Mouse (Mus musculus): ENCODE results near the gene Srms.
A peak's percentile ranks its signal among the peaks of the same experiment; 100 is the strongest.

Srms gene

DNA sequence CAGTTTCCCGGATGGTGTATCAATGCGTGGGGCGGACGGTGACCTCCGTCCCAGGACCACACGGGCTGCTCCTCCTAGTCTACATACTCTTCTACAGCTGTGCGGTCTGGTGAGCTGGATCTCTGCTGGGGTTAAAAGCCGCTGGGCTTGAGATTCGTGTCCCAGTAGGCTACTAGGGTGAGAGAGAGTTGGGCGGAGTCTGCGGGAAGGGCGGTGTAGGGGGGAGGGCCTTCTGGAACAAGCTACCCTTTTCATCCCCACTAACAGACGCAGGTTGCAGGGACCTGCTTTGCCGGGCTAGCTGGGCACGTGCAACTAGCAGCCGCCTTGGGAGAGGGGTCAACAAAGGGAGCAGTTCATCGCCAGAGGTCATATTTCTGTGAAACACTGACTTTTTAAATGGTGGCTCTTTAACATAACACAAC is at the start of gene Srms:
Gene Srms, minus strand, starts transcription at position 165 of the 425 bp plus-strand sequence.
- DNase-seq = peak; percentile 64 to 73

DNA sequence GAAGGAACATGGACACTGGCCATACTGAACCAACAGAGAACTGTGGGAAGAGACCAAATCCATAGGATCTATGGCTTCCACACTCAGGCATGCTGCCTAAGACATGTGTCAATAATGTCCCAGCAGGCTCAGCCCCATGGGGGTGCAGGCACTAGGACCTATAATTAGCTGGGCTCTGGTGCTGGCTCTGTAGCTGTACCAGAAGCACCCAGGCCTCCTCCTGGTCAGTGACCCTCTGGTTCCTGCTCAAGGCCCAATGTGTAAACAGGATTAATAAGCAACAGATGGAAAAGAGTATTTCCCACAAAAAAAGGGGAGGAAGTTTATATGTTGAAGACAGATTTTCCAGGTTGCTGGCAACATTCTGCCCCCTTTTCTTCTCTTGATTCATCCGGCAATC is 40.3 kb upstream of the Srms start:
- DNase-seq = no peak

DNA sequence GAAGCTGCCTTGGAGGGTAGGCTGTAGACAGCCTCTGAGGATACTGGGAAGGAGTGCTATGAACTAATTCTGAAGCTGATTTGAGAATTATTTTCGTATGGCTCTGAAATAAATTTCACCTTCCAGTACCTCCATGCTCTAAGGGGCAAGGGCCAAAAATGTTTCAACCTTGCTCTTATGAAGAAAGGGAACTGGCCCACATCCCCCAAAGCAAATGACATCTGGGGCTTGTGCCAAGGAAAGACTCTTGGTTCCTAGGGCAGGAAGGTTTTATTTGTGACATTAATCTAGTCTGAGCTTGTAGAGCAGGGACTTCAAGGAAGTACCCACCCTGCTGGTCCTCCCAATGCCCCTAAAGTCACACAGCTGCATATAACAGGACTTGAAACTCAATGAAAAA is 38.9 kb upstream of the Srms start:
- DNase-seq = peak in 1 of 2 experiments; percentile 18

DNA sequence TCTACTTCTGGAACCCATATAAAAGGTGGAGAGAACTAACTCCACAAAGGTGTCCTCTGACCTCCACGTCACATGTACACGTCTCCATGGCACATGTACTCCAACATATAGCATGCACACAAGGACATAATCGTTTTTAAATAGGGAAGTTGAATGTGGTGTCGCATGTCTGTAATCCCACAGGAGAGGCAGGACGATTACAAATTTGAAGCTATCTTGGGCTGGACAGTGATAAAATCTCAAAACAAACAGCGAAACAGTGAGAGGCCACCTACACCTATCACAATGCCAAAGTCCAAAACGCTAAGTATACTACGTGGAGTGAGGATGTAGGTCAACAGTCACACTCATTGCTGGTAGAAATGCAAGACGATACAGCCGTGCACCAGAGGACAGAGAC is 36.2 kb upstream of the Srms start:
- no peak for DNase-seq

DNA sequence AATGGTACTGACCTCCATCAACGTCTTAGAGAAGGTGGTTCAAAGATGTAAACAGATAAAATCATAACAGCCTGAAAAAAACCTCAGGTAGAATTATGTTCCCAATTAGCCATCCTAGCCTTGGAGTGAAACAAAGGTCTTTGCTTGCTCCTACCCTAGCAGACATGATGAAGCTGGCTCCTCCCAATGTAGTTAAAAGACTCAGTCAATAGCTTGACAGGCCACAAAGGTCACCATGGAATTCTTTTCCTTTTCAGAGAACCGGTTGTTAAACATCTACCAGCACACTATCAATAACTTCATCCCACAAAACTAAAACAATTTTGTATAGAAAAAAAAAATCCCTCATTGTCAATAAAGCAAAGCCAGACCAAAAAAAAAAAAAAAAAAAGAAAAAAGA is 32.0 kb upstream of the Srms start:
- no peak for DNase-seq

DNA sequence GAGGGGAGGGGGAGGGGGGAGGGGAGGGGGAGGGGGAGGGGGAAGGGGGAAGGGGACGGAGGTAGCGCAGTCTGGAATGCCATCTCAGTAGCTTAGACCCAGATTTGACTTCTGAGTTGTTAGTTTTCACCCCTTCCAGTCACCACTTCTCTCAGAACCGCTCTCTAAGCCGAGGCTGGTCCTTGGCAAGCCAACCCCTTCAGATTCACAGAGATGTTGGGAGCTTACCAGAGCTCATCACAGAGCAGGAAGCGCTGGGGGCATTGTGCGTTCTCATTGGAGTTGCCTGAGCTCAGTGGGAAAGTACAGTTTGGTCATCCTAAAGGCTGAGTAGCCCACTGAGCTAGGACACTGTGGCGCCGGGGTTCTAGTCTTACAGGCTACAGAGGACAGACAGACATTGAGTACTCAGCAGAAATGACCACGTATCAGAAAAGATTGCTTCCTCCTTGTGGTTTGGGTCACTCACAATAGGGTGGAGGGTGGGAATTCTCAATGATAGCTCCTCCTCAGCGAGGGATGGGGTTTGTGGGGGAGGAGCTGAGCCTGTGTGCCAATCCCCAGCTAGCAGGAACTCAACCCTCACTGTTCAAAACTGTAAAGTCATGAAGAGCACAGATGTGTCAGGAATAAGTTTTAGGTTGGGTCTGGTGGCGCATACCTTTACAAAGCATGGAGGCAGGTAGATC is 30.9 kb upstream of the Srms start:
- peak; percentile 46 to 63 for DNase-seq

DNA sequence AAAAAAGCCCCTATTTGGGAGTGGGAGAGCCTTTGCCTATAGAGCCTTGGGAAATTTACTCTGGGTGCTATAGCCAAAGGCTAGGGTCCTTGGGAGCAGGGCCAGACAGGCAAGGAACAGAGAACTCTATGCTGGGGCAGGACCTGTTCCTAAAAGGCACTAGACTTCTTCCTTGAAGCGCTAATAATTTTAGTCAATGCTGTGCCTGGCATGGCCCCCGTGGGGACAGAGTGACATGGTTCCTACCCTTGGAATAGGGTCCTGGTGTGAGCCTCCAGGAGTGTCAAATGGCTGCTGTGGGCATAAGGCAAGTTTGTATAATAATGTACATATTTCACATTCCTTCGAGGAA is 29.3 kb upstream of the Srms start:
- DNase-seq = no peak

DNA sequence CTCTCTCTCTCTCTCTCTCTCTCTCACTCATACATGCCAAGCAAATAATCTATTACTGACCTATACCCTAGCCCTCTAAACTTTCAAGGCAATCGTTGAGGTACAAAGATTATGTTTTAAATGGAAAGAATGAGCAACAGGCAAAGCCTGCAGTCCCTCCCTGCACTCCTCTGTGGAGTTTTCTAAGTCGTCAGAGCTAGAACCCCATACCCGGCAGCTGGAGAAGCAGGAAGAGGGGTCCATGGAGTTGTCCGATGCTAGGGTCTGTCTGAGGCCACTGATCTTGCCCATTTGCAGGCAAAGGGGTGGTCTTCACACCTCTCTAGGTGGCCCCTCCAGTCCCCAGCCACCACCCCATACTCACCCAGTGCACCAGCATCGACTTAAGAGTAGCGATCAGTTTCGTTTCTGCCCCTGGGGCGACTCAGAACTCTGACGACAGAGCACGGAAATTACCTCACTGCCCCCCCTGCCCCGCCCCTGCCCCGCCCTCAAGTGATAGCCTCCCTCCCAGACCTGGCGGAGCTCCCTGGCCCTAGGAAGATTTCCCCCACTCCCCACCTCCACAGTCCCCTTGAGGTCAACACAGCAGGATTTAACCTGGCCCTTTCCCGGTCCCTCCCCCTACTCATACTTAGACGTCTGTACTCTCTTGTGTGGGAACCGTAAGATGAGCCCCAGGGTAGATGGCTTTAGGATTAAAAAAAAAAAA is 28.8 kb upstream of the Srms start, which contains the start of gene Helz2:
Gene Helz2, minus strand, starts transcription at position 426 of the 712 bp plus-strand sequence.
- peak; percentile 59 to 69 for DNase-seq

DNA sequence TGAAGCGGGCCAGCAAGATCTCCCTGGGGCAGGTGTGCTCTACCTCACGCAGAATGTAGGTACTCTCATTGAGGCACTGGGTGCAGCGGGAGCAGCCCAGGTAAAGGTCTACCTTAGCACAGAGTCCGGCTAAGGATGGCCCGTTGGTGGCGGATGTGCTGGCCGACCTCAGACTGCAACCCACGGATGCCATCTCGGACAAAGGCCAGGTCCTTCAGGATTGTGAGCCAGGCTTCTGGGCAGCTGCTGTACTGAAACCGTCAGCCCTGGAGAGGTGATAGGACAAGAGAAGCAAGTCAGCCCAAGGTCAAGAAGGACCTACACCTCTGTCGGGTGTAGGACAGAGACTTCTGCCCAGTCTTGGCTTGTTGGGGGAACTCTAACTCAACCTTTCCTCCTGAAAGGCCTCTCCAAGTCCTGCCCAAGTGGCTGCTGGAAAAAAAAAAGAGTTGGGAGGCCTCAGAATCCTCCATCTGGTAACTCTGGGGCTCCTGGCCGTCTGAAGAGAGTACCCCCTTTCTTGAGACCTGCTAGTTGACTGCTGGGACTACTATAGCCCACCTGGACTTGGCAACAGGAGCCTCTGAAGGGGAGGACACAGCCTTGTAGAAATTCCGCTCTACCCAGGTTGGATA is 27.9 kb upstream of the Srms start:
- no peak for DNase-seq

DNA sequence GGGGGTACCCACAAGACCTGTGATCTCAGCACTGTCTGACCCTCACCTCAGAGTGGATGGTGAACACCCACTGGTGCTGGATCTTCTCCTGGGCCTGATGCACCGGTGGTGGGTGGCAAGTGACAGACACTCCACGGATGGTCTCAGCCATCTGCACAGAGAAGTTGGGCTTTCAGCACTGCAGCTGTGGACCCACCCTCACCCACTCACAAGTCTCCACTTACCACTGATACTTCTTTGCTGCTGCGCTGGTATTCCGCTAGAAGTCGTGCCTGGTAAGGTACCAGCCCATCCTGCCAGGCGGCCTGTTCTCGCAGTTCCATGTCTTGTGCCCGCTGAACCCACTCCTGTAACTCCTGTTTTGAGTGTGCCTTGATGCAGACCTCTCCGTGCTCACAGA is 26.3 kb upstream of the Srms start:
- no peak for DNase-seq

DNA sequence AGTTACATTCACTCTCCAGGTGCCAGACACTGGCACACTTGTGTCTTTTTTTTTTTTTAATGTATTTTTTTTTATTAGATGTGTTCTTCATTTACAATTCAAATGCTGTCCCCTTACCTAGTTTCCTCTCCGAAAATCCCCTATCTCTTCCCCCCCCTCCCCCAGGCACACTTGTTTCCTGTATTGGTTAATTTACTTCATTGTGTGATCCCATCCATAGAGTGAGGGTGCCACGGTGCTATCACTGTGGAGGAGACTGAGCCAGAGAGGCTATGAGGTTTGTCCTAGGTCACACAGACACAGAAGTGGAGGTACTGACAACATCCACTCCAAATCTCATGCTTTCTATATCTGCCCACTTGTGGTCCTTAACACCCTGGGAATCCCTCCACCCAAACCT is 25.9 kb upstream of the Srms start:
- DNase-seq = no peak

DNA sequence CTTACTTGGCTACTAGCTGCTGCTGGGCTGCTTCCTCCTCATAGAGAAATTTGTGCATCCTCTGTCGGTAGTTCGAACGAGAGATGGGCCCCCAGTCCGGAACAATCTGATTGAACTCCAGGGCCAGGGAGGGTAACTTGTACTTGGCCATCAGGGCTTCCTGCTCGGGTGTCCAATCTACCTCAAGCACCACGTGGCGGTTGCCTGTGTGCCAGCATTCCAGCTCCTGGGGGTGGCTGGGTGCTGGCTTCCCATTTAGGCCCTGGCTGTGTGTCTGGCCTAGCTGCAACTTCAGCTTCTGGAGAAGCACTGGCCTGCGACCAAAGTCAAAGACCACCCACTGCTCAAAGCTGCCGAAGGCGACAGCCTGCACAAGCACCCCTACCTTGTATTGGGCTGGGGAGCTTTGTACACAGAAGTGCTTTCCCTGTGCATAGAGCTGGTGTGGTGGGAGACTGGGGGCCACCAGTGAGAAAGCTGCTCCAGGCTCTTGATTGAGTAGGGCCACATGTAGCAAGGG is 25.2 kb upstream of the Srms start:
- peak; percentile 25 to 41 for DNase-seq

DNA sequence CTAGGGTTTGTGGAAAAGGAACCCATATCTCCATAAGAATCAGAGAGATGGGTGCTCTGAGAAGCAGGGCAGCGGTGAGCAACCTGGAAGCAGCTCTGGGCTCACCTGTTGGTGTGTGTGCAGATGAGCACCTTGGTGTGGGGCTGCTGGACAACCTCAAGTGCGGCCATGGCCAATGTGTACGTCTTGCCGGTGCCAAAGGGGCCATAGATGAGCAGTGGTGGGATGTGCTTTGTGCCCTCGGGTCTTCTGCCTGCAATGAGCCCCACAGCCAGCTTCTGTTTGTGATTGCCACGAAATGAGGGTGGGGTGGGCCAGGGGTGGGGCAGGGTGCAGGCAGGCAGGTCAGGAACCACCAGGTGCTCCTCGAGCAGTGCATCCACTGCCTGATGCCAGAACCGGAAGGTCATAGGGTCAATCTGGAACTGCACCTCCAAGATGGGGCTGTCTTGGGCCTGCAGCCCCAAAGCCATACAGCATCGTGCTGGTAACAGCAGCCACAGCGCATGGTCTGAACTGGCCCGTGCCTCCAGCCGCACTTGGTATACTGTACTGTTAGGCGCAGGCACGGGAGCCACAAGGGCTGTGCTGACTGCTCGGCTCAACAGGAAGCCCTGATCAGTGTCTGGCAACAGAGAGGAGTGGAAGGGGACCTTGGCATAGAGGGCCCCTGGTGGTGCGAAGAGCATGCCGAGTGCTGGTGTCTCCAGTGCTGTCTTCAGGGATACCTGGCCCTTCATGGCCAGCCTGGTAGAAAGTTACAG is 24.4 kb upstream of the Srms start:
- no peak for DNase-seq

DNA sequence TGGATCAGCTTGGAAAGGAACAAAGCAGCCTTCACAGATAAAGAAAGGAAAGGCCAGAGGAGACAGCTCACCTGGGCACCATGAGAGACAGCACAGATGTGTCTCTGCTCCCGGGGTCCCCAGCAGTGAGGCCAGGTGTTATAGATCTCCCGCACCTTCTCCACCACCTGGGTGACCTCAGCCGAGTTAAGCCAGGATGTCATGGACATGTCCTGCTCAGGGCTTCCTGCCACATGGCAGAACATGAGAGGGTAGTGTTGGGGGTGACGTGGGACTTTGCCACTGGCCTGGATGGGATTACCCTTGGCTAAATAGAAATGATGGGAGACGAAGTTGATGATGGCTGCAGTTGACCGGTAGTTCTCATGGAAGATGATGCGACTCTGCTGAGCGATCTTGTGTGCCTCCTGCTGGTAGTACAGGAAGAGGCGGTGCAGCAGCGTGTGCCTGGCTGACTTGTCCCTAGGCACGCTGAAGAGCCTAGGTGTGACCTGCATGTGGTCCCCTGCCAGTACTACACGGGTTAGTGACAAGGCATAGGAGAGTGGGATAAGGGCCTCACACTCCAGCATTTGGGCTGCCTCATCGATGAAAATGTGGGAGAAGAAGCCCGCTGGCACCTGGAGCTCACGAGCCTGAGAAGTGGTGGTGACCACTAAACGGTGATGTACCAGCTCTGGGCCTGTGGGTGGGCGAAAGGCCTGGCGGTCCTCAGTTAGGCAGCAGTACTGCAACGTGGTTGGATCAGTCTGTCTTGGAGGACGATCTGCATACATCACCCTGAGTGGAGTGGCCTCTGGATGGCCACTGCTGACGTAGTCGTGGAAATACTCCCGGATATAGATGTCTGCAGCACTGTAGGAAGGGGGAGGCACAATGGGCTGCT is 22.9 kb upstream of the Srms start:
- DNase-seq = no peak

DNA sequence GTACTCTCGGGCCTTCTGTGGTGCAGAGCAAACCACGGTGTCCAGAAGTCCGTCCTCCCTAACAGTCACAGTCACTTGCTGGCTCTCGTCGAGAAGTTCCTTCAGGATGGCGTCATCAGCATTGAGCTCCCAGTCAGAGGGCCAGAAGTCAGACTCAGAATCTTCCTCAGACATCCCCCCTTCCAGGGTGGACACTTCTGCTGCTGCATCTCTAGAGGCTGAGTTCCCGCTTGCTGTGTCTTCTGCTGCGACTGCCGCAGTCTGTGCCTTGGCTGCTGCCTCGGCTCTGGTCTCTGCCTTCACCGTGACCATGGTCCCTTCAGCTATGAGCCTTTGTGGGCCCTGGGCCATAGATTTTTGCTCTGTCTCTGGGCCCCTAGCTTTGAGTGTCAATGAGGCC is 21.7 kb upstream of the Srms start:
- DNase-seq = no peak

DNA sequence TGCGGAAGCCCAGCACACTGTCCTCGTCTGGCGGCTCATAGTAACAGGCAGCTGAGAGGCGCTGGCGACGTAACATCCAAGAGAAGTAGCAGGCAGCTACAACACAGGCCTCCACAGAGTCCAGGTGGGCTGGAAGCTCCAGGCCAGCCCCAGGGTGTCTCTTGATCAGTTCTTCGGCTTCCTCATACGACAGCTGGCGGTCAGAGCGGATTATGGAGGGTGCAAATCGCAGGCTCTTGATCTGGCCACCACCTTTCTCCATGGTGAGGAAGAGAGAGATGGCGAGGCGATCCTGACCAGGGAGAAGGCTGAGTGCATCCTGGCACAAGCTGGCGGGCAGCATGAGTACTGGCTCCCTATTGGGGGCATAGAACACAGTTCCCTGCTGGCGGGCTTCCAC is 20.5 kb upstream of the Srms start:
- DNase-seq = no peak

DNA sequence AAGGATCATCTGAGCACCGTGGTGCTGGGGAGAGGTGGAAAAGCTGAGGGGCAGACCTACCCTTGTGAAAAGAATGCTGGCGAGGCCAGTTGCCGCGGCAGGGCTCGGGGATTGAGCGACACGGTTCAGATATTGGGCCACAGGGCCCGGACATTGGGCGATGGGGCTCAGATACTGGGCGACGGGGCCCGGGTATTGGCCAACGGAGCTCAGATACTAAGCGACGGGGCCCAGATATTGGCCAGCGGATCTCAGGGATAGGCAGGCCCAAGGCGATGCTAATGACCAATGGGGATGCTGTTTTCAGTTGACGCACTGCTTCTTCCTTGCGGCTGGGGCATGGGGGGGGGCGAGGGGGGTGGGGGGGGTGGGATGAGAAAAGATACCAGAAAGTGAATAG is 18.2 kb upstream of the Srms start:
- DNase-seq = no peak

DNA sequence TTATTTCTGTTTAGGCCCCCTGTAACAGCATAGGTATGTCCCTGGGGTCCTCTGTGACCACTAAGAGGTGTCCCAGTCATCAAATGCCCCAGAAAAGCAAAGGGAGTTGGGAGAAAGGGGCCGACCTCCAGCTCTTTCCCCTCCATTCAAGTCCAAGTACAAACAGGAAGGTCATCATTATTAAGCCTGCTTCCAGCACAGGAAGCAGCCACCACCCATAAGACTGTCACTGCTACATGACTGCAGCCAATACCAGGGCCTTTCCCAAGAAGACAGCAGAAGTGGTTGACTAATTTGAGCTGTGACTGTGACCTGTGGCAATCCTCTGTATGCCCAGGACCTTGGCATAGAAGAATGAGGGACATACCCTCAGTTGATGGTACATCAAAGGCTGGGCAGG is 15.3 kb upstream of the Srms start:
- peak in 1 of 2 experiments; percentile 44 for DNase-seq

DNA sequence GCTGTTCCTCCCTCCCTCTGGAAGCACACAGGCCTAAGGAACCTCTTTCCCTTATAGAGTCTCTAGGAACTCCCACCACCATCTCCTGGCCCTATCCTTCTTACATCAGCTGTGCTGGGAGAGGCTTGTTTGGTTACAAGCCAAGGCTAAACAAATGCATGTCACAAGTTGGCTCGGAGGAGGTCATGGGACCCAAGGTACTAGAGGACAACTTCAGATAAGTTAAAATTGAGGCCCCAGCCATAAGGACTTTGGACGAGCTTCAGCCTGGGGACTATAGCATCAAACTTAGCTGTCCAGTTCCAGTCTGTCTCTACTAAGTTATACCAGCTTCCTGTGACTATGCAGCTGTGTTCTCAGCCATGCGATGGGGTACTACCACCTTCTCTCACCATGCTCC is 14.1 kb upstream of the Srms start:
- no peak for DNase-seq

DNA sequence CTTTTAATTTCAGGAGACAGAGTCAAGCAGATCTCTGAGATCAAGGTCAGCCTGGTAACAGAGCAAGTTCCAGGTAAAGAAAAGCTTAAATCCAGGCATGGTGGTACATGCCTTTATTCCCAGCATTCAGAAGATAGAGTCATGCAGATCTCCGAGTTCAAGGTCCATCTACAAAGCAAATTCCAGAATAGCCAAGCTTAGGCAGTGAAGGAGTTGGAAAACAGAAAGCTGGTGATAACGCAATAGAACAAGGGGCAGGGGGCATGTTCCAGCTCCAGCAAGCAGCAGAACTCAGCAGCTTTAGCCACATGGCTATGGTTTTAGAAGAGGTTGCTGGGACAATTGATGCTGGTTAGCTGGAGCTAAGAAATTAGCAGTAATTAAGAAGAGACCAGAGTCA is 12.0 kb upstream of the Srms start:
- DNase-seq = no peak

DNA sequence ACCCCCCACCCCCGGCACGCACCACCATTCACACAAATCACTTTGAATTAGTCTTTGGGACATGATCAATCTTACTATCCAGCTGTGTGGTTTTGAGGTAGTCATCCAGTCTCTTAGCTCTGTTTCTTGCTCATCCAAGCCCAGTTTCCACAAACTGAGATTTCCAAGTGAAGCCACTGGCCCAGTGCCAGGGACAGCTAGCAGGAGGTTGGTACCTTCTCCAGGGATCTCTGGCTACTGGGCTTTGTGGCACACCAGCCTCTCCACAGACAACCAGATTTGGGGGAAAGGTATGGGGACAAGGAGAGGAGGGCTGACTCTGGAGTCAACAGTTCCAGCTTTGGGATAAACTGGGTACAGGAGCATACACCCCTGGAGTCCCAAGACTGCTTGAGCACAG is 7.4 kb upstream of the Srms start:
- DNase-seq = peak; percentile 17 to 61
